Mouse (Mus musculus) subcutaneous adipose tissue, adult 2 months (tissue): ENCODE measurements around the gene Scgb1b2. TPM values are rescaled to one million over a fixed set of nuclear protein-coding genes. Genes with fewer than 3 reads are reported as not detected.

Experiments used
- polyA plus RNA-seq: library from polyadenylated mRNA; depleted of rRNA; stranded (reverse); fragments of >200 nt; gene quantifications from 2 replicates; pipeline ENCODE4 v1.2.3, GENCODE M21; 2012; ENCODE audit warnings: low replicate concordance; rRNA removed

The Scgb1b2 gene
- polyA plus RNA-seq = not detected in 2 replicates

DNA sequence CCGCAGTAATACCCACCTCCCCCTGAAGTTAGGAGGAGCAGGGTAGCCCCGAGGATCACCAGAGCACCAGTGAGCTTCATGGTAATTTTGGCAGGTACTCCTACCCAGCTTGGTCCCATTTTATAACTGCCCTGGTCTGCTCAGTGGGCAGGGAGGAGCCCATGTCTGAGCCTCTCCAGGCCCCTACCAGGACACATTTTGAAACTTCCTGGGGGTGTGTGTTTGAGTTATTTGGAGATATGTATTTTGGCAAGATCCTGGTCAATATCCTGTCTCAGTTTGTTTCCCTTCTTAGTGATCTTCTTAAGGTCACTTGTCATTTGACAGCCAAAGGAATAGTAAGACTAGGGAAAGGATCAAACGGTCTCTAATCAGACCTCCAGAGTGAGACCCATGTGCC lies at the start of gene Scgb1b2:
Scgb1b2 (minus strand) TSS at position 101 of the 400 bp plus-strand sequence.

DNA sequence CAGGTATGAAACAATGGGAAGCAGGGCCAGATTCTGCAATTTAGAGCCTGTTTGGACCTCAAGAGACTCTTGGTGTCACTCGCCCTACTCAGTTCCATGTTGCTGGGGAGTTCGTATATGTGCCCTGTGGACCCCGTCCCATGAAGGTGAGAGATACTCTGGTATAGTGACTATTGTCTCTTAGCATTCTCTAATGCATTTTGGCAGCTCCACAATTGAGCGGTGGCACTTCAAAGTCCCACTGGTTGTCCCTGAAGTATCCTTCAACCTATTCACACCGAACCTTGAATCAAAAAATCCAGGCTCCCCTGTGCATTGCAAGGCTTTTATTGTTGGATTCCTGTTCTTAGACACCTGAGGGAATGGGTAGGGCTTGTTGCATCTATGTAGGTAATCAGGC lies 1.4 kb downstream of the Scgb1b2 start, which contains the start of gene Scgb2b2:
Scgb2b2 (plus strand) TSS at position 301 of the 400 bp plus-strand sequence.

Other genes with a start within 250 kb of the Scgb1b2 start
- gene Fxyd5, start 249.3 kb downstream of the Scgb1b2 start, polyA plus RNA-seq = 111 and 190 TPM in 2 replicates
- gene Fxyd7, start 240.4 kb downstream of the Scgb1b2 start, polyA plus RNA-seq = 5.3 and 9.8 TPM in 2 replicates
- gene Fxyd1, start 234.6 kb downstream of the Scgb1b2 start, polyA plus RNA-seq = 596 and 782 TPM in 2 replicates
- gene Lgi4, start 232.5 kb downstream of the Scgb1b2 start, polyA plus RNA-seq = 10.8 and 12.4 TPM in 2 replicates
- gene Fxyd3, start 215.1 kb downstream of the Scgb1b2 start, polyA plus RNA-seq = 1.0 and 82.9 TPM in 2 replicates
- gene Hpn, start 176.5 kb downstream of the Scgb1b2 start, polyA plus RNA-seq = 3.1 and 15.4 TPM in 2 replicates
- gene Scn1b, start 164.8 kb downstream of the Scgb1b2 start, polyA plus RNA-seq = 58.1 and 69.7 TPM in 2 replicates
- gene Gramd1a, start 135.9 kb downstream of the Scgb1b2 start, polyA plus RNA-seq = 113 and 153 TPM in 2 replicates
- gene Scgb2b2, start 1.3 kb downstream of the Scgb1b2 start, polyA plus RNA-seq = not detected in 2 replicates
- gene Scgb2b3, start 70.3 kb upstream of the Scgb1b2 start, polyA plus RNA-seq = not detected in 2 replicates
- not detected in 2 replicates for gene Scgb1b3, start 83.8 kb upstream of the Scgb1b2 start, polyA plus RNA-seq